Mouse (Mus musculus): ENCODE results near the gene Nat9.

Gene Nat9

DNA sequence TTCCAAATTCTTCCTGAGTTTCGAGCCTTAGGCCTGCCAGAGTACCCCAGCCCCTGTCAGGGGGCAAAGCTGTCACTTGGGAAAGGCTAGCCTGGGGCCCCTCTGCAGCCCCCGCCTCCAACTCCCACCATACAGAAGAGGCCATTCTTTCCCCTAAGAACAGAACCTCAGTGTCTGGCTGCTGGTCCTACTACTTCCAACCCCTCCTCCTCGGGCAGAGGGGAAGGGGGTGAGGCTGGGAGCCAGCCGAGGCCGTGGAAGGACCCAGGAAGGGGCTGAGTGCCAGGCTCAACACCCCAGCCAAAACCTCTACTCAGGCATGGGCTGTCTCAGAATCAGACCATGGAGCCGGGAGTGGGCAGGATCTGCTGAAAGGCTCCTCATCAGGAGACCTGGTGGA is 8.5 kb downstream of the Nat9 start:
- no peak for DNase-seq (ENCODE audit: extremely low spot score, low read depth, low spot score)

DNA sequence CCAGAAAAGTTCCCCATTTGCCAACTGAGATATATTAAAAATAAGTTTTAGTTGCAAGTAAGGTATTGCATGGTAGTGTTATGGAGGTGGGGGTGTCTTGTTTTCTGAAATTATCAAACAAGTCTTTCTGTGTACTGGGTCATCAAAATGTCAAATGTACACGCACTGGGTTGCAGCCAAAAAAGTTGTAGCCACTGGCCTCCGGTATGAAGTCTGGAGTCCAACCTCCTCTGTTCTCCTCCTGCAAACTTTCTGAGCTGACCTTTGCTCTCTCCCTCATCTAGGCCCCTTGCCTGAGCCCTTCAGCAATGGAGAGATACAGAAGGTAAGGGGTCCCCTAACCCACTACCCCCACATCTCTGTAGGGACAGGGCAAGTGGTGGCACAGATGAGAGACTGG is 8.9 kb downstream of the Nat9 start:
- no peak for DNase-seq (ENCODE audit: extremely low spot score, low read depth, low spot score)

GRCm38 (mm10) chr11:115177559-115178195 is 10.0 kb downstream of the Nat9 start:
- no peak for DNase-seq (ENCODE audit: extremely low spot score, low read depth, low spot score)

GRCm38 (mm10) chr11:115176399-115177190 is 11.1 kb downstream of the Nat9 start:
- DNase-seq (ENCODE audit: extremely low spot score, low read depth, low spot score): no peak

- DNase-seq (ENCODE audit: extremely low spot score, low read depth, low spot score): no peak
These were observed 13.9 kb downstream of the Nat9 start for GRCm38 (mm10) chr11:115173549-115174339.

DNA sequence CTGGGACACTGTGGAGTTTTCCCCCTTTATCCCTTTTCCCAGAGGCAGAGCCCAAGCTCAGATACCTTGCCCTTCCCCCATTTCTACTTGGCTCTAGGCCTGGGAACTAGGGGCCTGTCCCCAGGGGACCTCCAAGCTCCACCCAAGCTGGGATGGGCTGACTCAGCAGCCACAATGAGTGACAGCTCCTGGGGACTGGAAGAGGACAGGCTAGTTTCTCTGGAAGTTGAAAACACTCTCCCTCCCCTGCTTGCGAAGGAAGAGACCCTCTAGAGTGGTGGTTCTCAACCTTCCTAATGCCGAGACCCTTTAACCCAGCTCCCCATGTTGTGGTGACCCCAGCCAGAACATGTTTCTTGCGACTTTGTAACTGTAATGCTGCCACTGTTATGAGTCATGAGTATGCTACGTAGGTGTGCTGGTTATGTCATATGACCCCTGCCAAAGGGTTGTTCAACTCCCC is 14.8 kb downstream of the Nat9 start:
- DNase-seq (ENCODE audit: extremely low spot score, low read depth, low spot score): no peak

DNA sequence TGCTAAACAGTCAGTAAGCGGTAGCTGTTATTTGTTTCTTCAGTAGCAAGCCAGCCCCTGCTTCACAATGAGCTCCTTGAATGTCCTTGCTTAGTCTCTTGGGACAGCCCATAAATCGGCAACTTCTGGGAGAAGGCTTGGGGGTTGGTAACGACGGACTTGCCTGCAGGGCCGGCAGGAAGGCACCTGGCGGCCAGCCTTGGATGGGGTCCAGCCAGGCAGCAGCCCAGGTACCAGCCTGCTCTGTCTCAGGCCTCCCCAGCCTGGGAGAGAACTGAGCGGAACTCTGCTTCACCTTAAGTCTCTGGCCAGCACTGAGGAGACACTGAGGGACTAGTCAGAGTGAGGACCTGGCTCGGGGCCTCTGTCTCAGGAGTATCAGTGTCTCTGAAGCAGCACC is 16.5 kb downstream of the Nat9 start:
- no peak for DNase-seq (ENCODE audit: extremely low spot score, low read depth, low spot score)

DNA sequence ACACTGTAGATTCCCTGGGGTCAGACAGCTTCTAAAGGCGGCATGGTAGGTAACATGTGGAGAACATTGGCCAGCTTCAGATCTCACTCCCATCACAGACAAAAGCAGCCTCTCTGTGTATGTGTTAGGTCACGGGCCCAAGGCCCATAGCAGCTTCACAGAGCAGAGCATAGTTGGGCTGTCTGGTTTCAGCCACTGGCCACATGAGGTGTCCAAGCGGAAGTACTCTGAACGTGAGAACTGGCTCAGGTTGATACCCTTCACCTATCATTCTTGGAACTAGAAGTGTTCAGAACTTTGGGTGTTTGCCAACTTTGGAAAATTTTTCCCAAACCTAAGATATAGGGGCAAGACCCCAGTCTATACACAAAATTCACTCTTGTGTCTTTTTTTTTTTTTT is 18.2 kb downstream of the Nat9 start:
- DNase-seq (ENCODE audit: extremely low spot score, low read depth, low spot score): no peak

GRCm38 (mm10) chr11:115167631-115168249 is 19.9 kb downstream of the Nat9 start:
- DNase-seq (ENCODE audit: extremely low spot score, low read depth, low spot score): no peak

DNA sequence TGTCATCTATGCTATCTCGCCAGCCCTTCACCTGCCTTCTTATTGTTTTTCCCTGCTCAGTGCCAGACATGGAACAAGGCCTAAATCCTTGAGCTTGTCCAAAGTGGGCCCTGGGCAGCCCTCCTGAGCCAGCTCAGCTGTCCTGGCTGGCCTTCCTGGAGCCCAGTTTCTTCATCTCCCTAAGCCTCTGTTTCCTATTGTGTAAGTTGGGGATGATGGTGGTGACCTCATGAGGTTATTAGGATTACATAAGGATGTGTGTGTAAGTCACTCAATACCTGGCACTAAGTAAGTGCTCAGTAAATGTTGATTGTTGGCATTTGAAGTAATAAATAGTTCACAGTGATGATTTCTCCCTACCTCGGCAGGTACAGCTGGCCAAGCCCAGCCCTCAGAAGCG is 20.9 kb downstream of the Nat9 start:
- no peak for DNase-seq (ENCODE audit: extremely low spot score, low read depth, low spot score)

- no peak for DNase-seq (ENCODE audit: extremely low spot score, low read depth, low spot score)
These were observed 22.7 kb downstream of the Nat9 start for GRCm38 (mm10) chr11:115164976-115165374.

GRCm38 (mm10) chr11:115164341-115164975 is 23.2 kb downstream of the Nat9 start:
- DNase-seq (ENCODE audit: extremely low spot score, low read depth, low spot score): no peak

- no peak for DNase-seq (ENCODE audit: extremely low spot score, low read depth, low spot score)
These were observed 24.0 kb downstream of the Nat9 start for GRCm38 (mm10) chr11:115163568-115164150.

- DNase-seq (ENCODE audit: extremely low spot score, low read depth, low spot score): peak; percentile 88
These were observed 24.7 kb downstream of the Nat9 start, which contains the start of gene Slc9a3r1 for GRCm38 (mm10) chr11:115162832-115163480. Gene Slc9a3r1 (plus strand): TSS chr11:115163341.

DNA sequence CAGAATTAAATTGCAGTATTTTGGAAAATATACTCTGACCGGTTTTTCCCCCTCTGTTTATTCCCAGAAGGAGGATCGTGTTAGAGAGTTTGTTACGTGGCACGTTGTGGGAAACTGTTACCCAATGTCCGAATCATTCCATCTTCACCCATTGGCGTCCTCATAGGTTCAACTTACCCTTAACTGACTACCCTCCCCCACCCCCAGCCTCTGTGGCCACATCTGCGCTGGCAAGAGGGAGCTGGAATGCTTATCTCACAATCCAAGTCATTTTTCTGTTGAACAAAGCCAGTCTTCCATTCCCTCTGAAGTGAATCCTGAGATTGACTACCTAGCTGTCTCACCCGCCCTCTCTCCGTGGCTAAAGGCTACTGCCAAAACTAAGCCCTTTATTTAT is 25.5 kb downstream of the Nat9 start:
- no peak for DNase-seq (ENCODE audit: extremely low spot score, low read depth, low spot score)

- no peak for DNase-seq (ENCODE audit: extremely low spot score, low read depth, low spot score)
These were observed 26.0 kb downstream of the Nat9 start for GRCm38 (mm10) chr11:115161578-115162204.

DNA sequence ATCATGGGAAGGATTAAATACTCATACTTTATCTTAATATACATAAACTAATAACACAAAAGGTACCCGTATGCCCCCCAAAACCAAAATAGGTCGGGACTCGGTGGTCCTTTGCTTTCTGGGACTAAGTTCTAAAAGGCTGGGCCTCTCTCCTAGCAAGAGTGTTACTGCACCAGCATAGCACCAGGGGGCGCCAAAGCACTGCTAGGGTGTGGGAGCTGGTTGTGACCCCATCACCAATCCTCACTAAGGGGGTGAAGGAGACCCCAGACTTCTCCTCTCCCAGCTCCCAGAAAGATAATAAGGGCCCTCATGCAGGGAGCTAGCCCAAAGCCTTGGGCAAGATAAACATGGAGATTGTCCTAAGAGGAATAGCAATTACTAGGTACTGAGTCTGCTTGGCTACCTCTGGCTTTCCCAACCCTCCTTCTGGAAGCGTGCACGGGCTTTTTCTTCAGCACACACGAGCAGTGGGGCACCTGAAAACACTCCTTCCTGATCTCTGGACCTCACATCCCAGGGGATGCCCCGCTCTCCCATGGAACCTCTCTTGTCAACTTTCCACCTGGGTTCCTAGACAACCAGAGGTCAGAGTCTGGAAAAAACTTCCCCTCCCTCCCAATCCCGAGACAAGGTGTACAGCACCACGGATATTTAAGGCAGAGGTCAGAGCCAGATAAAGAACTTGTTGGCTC is 26.6 kb downstream of the Nat9 start:
- no peak for DNase-seq (ENCODE audit: extremely low spot score, low read depth, low spot score)

GRCm38 (mm10) chr11:115160016-115160797 is 27.5 kb downstream of the Nat9 start:
- DNase-seq (ENCODE audit: extremely low spot score, low read depth, low spot score): no peak

Data from hindlimb bud, embryonic 11.5 days (tissue).